Mouse (Mus musculus) spleen, postnatal 10 days (tissue): Measurements from ENCODE around the gene Rnf41.

Experiments used
- DNase-seq, 2 experiments: peaks; one replicate each; pipeline ENCODE4 v3.0.0; 2021 to 2022; ENCODE audit warnings: low spot score in 2 of 2

The Rnf41 gene

GRCm38 (mm10) chr10:128474366-128474765 lies 62.9 kb downstream of the Rnf41 start:
- no peak for DNase-seq

GRCm38 (mm10) chr10:128486370-128486769 lies 74.9 kb downstream of the Rnf41 start:
- DNase-seq, result no peak

- no peak for DNase-seq
These were observed 76.6 kb downstream of the Rnf41 start for GRCm38 (mm10) chr10:128487861-128488712.

- DNase-seq, result no peak
These were observed 77.3 kb downstream of the Rnf41 start for GRCm38 (mm10) chr10:128488776-128489175.

GRCm38 (mm10) chr10:128489380-128489779 lies 77.9 kb downstream of the Rnf41 start:
- DNase-seq, result no peak

- DNase-seq, result no peak
These were observed 78.3 kb downstream of the Rnf41 start for GRCm38 (mm10) chr10:128489785-128490184.

- no peak for DNase-seq
These were observed 78.8 kb downstream of the Rnf41 start for GRCm38 (mm10) chr10:128490232-128490631.

GRCm38 (mm10) chr10:128490912-128491311 lies 79.5 kb downstream of the Rnf41 start:
- DNase-seq, result no peak
